Mouse (Mus musculus) right cerebral cortex, adult 18-20 months (tissue): ENCODE results near the gene Gfer.
"Not testable (repeated sequence)": the region's sequence is repeated elsewhere in the genome, so short reads cannot be mapped to it uniquely, and the experiment has no call there.

Experiments used
- DNase-seq: peaks from one replicate; pipeline ENCODE4 v3.0.0; 2022; ENCODE audit warnings: mixed read lengths

Gene Gfer

DNA sequence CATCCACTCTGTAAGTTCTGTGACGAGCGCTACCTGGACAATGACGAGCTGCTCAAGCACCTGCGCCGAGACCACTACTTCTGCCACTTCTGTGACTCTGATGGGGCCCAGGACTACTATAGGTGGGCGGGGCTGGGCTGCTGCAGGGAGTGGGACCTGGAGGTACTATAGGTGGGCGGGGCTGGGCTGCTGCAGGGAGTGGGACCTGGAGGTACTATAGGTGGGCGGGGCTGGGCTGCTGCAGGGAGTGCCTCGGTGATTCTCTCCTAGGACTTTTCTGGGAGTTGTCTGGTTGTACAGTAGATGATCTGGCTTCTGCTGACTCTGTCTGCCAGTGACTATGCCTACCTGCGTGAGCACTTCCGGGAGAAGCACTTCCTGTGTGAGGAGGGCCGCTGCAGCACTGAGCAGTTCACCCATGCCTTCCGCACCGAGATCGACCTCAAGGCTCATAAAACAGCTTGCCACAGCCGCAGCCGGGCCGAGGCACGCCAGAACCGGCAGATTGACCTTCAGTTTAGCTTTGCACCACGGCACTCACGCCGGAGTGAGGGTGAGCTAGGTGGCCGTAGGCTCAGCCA is 18.4 kb downstream of the Gfer start:
- DNase-seq = no peak

DNA sequence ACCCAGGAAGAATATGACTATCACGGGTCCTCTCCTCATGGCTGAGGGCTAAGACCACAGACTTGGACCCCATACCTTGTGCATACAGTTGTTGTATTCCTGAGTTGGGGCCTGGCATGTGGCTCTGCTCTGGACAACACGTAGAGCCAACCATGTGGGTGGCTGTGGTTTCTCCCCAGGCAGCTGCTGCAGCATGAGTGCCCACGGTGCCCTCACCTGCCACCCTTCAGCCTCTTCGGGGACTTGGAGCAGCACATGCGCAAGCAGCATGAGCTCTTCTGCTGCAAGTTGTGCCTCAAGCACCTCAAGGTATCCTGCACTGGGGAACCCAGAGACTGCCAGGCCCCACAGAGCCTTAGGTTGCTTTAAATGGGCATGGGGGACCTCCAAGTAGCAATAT is 19.1 kb downstream of the Gfer start:
- no peak for DNase-seq

GRCm38 (mm10) chr17:24676187-24676586 is 19.8 kb downstream of the Gfer start:
- DNase-seq = peak; percentile 60

- peak; percentile 81 for DNase-seq
Measured at GRCm38 (mm10) chr17:24674277-24674676, 21.7 kb downstream of the Gfer start.

DNA sequence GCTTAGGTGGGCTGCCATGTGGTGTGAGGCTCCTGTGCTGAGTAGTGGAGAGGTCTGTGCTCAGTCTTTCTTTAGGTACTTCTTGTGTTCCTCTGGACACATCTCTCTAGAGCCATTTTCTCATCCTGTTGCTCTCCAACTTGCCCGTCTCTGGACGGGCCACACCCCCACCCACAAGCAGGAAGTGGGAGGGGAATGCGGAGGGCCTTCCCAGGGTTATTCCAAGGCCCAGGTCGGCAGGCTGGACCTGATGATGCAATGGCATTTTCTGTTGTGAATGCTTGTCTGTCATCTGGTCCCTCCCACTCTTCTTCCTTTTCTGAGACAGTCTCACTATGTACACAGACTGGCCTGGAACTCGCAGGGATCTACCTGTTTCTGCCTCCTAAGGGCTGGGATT is 23.8 kb downstream of the Gfer start:
- DNase-seq = no peak

DNA sequence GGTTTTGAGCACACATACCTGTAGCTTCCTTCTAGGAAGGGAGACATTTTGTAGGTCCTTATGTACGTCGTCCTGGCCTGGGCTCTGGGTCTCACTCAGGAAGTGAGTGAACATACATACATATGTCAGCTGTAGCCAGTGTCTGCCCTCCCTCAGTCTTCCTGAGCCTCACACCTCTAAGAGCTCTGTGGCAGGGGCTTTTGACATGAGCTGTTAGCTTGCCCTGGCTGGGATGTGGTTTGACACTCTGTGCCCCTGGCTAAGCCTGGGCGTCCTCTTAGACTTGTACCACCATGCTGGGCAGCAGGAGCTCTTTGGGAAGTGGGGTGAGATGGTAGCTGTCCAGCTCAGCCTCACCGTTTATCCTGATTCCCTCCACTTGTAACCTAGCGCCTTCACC is 24.6 kb downstream of the Gfer start:
- no peak for DNase-seq

- no peak for DNase-seq
Measured at GRCm38 (mm10) chr17:24670246-24670844, 25.6 kb downstream of the Gfer start.

GRCm38 (mm10) chr17:24669545-24670245 is 26.3 kb downstream of the Gfer start, which contains the start of gene Zfp598:
Gene Zfp598 (plus strand): TSS chr17:24669687.
- peak; percentile 96 for DNase-seq

DNA sequence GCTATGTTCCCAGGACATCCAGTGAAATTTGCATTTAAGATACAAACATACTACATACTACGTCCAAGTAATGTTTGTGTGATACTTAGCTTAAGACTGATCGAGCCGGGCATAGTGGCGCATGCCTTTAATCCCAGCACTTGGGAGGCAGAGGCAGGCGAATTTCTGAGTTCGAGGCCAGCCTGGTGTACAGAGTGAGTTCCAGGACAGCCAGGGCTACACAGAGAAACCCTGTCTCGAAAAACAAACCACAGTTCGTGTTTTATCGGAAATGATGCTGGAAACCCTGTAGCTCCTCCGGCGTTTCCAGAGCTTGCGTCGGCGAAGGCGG is 26.8 kb downstream of the Gfer start:
- not testable (repeated sequence) for DNase-seq

GRCm38 (mm10) chr17:24667416-24667815 is 28.5 kb downstream of the Gfer start:
- DNase-seq = peak; percentile 60

DNA sequence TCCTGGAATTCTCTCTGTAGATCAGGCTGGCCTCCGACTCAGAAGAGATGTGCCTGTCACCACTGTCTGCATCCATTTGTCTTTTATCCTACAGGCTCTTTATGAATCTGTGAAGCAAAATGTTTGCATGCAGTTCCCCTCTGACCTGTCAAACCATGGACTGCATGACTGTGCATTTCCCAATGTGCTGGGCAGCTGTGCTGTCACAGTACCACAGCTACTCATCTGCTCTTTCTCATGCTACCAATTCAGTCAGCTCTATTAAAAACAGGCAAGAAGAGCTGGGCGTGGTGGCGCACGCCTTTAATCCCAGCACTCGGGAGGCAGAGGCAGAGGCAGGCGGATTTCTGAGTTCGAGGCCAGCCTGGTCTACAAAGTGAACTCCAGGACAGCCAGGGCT is 28.9 kb downstream of the Gfer start:
- DNase-seq = not testable (repeated sequence)

- no peak for DNase-seq
Measured at GRCm38 (mm10) chr17:24658017-24658758, 37.8 kb downstream of the Gfer start, which contains the start of gene Npw. Gene Npw (minus strand): TSS chr17:24658457.

GRCm38 (mm10) chr17:24654969-24655368 is 41.0 kb downstream of the Gfer start:
- no peak for DNase-seq

- peak; percentile 50 for DNase-seq
Measured at GRCm38 (mm10) chr17:24653967-24654710, 41.8 kb downstream of the Gfer start.

GRCm38 (mm10) chr17:24651835-24652234 is 44.1 kb downstream of the Gfer start:
- DNase-seq = no peak

GRCm38 (mm10) chr17:24650766-24651165 is 45.2 kb downstream of the Gfer start:
- DNase-seq = no peak

DNA sequence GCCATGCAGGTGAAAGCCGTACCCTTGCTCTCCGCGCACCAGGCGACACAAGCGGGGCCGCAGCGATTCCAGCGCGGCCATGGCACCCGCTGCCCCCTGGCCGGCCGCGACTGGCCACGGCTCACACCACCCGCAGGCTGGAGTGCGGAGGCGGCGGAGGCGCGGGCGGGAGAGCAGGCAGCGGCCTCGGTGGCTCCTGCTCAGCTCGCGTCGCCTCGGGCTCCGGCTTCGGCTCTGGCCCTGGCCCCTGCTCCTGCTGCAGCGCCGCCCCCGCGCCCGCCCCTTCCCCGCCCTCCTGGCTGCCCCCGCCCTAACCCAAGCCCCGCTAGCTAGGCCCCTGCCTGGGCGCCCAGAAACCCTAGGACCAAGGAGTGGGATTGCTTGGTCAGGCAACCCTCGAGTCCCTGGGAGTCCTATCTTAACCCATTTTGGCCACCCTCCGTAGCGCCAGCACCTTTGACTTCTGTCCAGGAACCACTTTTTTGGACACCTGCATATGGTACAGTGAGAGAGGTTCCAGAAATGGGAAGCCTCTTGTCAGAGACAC is 45.8 kb downstream of the Gfer start, which contains the start of gene Slc9a3r2:
TSS of gene Slc9a3r2 (minus strand) at position 258 of the 547 bp plus-strand sequence.
- peak; percentile 30 for DNase-seq

- DNase-seq = peak; percentile 19
Measured at GRCm38 (mm10) chr17:24649581-24650069, 46.3 kb downstream of the Gfer start.

DNA sequence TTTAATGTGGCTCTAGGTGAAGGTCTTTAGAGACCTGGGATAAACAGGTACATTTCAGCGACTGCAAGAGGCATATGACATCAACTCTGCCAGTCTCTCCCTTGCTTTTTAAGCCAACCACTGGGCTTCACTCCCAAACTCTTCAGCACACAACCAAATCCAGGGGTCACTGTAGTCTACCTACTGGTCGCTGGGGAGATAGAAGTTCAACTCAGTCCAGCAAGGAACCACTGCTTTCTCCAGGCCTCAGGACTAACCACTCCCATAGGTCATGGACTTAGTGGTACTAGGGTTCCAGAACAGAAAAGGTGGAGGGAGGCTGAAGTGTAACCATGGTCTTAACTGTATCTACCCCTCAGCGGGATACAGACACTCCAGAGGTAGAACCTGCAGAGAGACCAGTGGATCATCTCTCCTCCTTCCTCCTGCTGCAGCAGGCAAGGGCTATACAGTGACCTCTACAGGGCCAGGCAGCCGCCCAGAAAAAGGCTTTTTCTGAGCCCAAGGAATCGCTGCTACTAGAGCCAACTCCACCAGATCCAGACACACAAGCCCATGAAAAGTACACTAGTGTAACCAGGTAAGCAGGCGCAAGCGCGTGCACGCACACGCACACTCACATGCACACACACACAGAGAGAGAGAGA is 47.1 kb downstream of the Gfer start:
- DNase-seq = no peak

DNA sequence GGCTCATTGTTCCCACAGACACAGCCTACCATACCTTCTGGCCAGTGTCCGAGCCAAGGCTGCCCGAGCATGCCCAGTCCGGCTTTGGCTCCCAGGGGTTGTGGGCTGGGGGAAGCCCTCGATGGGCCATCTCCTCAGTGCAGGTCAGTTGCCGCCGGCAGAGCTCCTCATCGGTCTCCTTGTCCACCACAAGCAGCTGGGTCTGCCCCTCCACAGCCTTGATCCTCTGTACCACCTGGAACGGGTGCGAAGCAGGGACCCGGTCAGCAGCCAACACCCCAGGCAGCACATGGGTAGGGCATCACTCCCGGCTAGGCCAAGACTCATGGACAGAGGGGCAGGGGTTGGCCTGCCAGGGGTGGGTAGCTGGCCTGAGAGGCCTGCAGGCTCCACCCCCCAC is 48.5 kb downstream of the Gfer start:
- DNase-seq = no peak

GRCm38 (mm10) chr17:24646381-24646780 is 49.6 kb downstream of the Gfer start:
- DNase-seq = no peak

GRCm38 (mm10) chr17:24645916-24646315 is 50.0 kb downstream of the Gfer start:
- no peak for DNase-seq
